Mouse (Mus musculus): ENCODE results near the gene Ttc28. TPM values are rescaled to one million over a fixed set of nuclear protein-coding genes. Genes with fewer than 3 reads are reported as not detected.

Gene Ttc28
- polyA plus RNA-seq, 1 experiment from 2014 or later, result 5.7 TPM

DNA sequence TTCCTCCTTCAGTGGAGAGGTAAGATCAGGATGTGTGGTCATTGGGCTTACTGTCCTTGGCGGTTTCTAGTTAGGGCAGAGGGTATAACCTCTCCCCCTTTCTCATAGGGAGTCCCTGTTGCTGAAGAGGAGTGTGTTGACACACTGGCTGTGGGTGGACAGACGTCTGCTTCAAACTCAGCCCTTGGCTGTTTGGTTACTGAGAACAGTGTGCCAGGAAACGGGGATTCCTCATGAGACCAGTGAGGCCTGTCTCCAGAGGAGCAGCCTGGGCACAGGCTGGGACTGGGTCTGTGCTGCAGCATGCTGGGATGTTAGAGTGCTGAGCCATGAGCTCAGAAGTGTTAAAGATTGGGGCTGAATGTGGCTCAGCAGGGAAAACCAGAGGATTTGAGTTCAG lies 350.1 kb downstream of the Ttc28 start:
- no peak for DNase-seq (ENCODE audit: low spot score)
- 0 out of 2 replicates have a peak, but pooled peaks cover 2% of the 10 kb centered on the region for H3K36me3 ChIP-seq (ENCODE audit: control insufficient read depth, insufficient read depth, low read length)
- 62% methylated on average over 3 of the region's 3 CpGs for WGBS
- H3K9ac ChIP-seq (ENCODE audit: low read depth, low read length), result no peak overlapping the region
- H3K4me3 ChIP-seq (ENCODE audit: low read depth, low read length), result no peak overlapping the region
- no peak overlapping the region for H3K27ac ChIP-seq (ENCODE audit: low read depth, low read length)
- no peaks in the 10 kb centered on the region for H3K9me3 ChIP-seq (ENCODE audit: control insufficient read depth, low read length)
- H3K4me2 ChIP-seq, result no peak overlapping the region
- no peak for ATAC-seq (replicated peaks; ENCODE audit: low FRiP score)
- H3K27me3 ChIP-seq (replicated peaks; ENCODE audit: control insufficient read depth, insufficient read depth, low read length), result no peaks in the 10 kb centered on the region
- peaks cover 12% of the 10 kb centered on the region for H3K4me1 ChIP-seq (replicated peaks; ENCODE audit: control insufficient read depth, insufficient read depth, low read length)

DNA sequence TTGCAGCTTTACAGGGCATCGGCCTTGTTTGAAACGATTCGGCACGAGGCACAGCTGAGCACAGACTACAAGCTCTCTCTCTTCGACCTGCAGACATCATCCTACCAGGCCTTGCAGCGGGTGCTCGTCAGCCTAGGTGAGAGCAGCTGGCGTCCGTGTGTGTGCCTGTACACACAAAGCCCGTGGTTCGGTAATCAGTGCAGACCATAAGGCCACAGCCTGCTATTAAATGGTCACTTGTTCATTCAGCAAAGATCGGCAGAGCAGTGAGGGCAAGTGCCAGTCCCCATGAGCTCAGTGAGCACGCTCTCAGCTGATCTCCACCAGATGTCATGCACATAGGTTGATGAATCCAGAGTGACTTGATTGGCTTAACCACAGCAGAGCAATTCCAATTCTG lies 351.4 kb downstream of the Ttc28 start:
- H3K4me1 ChIP-seq (replicated peaks; ENCODE audit: control insufficient read depth, insufficient read depth, low read length), result peaks cover 12% of the 10 kb centered on the region
- DNase-seq (ENCODE audit: low spot score) (no peak), ATAC-seq (replicated peaks; ENCODE audit: low FRiP score) (no peak)
- no peaks in the 10 kb centered on the region for H3K36me3 ChIP-seq (ENCODE audit: control insufficient read depth, insufficient read depth, low read length)
- H3K4me2 ChIP-seq, result no peak overlapping the region
- no peaks in the 10 kb centered on the region for H3K9me3 ChIP-seq (ENCODE audit: control insufficient read depth, low read length)
- H3K4me3 ChIP-seq (ENCODE audit: low read depth, low read length), result no peak overlapping the region
- 79% methylated on average over 13 of the region's 13 CpGs for WGBS
- H3K27me3 ChIP-seq (replicated peaks; ENCODE audit: control insufficient read depth, insufficient read depth, low read length), result no peaks in the 10 kb centered on the region
- no peak overlapping the region for H3K27ac ChIP-seq (ENCODE audit: low read depth, low read length)
- H3K9ac ChIP-seq (ENCODE audit: low read depth, low read length), result no peak overlapping the region

DNA sequence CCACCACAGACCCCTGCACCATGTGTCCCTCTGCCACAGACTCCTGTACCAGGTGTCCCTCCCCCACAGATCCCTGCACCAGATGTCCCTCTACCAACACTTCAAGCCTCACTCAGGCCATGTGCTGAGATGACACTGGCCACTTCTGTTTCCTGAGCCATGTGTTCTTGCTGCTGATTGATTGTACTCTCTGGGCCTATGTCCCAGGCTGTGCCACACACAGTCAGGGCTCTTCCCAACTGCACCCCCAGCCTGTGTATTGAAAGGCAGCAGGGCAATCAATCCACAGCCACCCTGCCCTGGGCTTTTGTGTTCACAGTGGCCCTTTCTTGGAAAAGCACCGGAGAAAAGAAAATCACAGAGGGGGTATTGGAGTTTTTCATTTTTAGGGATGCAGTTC lies 352.2 kb downstream of the Ttc28 start:
- Histone ChIP-seq H3K9me3 (ENCODE audit: control insufficient read depth, low read length) (no peaks in the 10 kb centered on the region), H3K36me3 (ENCODE audit: control insufficient read depth, insufficient read depth, low read length) (no peaks in the 10 kb centered on the region), H3K4me3 (ENCODE audit: low read depth, low read length) (no peak overlapping the region), H3K4me1 (replicated peaks; ENCODE audit: control insufficient read depth, insufficient read depth, low read length) (peaks cover 12% of the 10 kb centered on the region), H3K27ac (ENCODE audit: low read depth, low read length) (no peak overlapping the region), H3K9ac (ENCODE audit: low read depth, low read length) (no peak overlapping the region), H3K4me2 (no peak overlapping the region), H3K27me3 (replicated peaks; ENCODE audit: control insufficient read depth, insufficient read depth, low read length) (no peaks in the 10 kb centered on the region)
- DNase-seq (ENCODE audit: low spot score) (no peak), ATAC-seq (replicated peaks; ENCODE audit: low FRiP score) (no peak)
- 91% methylated on average over 1 of the region's 1 CpGs for WGBS

DNA sequence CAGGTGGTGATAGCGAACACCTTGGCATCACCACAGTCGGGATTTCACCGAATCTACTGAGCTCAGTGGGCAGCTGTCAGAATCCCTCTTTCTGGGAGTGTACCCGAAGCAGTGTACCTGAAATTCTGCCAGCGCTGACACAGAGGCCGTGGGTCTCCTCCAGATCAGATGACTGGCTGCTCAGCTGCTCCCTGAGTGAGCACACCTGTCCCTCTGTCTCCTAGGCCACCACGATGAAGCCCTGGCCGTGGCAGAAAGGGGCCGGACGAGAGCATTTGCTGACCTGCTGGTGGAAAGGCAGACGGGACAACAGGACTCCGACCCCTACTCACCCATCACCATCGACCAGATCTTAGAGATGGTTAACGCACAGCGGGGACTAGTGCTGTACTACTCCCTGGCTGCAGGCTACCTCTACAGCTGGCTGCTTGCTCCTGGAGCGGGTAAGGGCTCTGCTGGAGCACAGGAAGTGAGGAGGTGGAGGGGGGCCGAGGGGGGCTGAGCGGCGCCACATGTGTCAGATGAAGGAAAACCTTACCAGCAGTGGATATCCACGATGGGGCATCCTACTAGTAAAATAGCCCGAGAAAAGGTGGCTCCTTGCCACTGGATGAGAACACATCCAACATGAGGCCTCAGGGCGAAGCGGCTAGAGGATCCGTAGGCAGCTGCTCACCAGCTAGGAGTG lies 353.6 kb downstream of the Ttc28 start:
- no peak overlapping the region for H3K4me2 ChIP-seq
- H3K9ac ChIP-seq (ENCODE audit: low read depth, low read length), result no peak overlapping the region
- no peak for DNase-seq (ENCODE audit: low spot score)
- no peak overlapping the region for H3K4me3 ChIP-seq (ENCODE audit: low read depth, low read length)
- no peaks in the 10 kb centered on the region for H3K9me3 ChIP-seq (ENCODE audit: control insufficient read depth, low read length)
- H3K27me3 ChIP-seq (replicated peaks; ENCODE audit: control insufficient read depth, insufficient read depth, low read length), result no peaks in the 10 kb centered on the region
- ATAC-seq (replicated peaks; ENCODE audit: low FRiP score), result no peak
- WGBS, result 66% methylated on average over 24 of the region's 24 CpGs
- H3K36me3 ChIP-seq (ENCODE audit: control insufficient read depth, insufficient read depth, low read length), result no peaks in the 10 kb centered on the region
- no peak overlapping the region for H3K27ac ChIP-seq (ENCODE audit: low read depth, low read length)
- peaks cover 8% of the 10 kb centered on the region for H3K4me1 ChIP-seq (replicated peaks; ENCODE audit: control insufficient read depth, insufficient read depth, low read length)

DNA sequence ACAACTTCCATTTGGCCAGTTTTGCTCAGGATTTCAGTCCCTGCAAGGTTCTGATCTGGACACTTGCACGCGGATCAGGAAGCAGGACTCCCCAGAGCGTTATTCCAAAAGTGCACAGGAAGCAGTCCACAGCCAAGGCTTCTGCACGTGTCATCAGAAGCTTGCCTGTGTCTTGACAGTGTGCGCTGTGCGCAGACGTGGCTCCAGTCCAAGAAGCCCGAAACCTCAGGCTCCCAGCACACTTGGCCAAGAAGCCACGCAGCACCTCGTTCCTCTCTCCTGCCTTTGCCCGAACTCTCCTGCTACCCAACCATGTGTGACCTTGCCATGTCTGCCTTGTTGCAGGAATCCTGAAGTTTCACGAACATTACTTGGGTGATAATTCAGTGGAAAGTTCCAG lies 355.5 kb downstream of the Ttc28 start:
- 87% methylated on average over 12 of the region's 12 CpGs for WGBS
- no peak for DNase-seq (ENCODE audit: low spot score)

DNA sequence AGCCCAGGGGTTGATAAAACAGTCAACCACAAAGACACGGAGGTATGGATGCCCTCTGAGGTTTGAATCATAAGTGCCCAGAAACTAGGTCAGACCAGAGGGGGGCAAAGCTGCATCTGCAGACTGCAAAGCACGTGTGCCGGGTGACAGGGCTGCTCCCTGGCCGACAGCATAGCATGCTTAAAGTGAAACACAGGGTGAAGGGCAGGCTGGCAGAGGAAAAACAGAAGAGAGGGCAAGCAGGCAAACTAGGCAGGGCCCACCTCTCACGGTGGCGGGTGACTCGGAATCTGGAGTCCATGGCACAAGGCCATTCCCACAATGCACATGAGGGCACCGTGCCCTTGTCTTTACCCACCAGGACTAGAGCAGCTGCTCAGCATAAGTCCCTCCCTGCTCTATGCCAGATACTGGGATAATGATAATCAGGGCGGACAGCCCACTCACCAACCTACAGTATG lies 357.6 kb downstream of the Ttc28 start:
- DNase-seq (ENCODE audit: low spot score) (no peak), ATAC-seq (replicated peaks; ENCODE audit: low FRiP score) (no peak)
- H3K4me1 ChIP-seq (replicated peaks; ENCODE audit: control insufficient read depth, insufficient read depth, low read length), result no peaks in the 10 kb centered on the region; the same call in 1 of the 2 replicates
- H3K36me3 ChIP-seq (ENCODE audit: control insufficient read depth, insufficient read depth, low read length), result no peaks in the 10 kb centered on the region
- H3K27me3 ChIP-seq (replicated peaks; ENCODE audit: control insufficient read depth, insufficient read depth, low read length), result no peaks in the 10 kb centered on the region
- no peak overlapping the region for H3K4me2 ChIP-seq
- H3K27ac ChIP-seq (ENCODE audit: low read depth, low read length), result no peak overlapping the region
- H3K9ac ChIP-seq (ENCODE audit: low read depth, low read length), result no peak overlapping the region
- no peak overlapping the region for H3K4me3 ChIP-seq (ENCODE audit: low read depth, low read length)
- WGBS, result 82% methylated on average over 9 of the region's 9 CpGs
- no peaks in the 10 kb centered on the region for H3K9me3 ChIP-seq (ENCODE audit: control insufficient read depth, low read length)

More for the DNA sequence above, 355.5 kb downstream of the Ttc28 start:
- H3K9me3 ChIP-seq (ENCODE audit: control insufficient read depth, low read length), result no peaks in the 10 kb centered on the region
- ATAC-seq (replicated peaks; ENCODE audit: low FRiP score), result no peak
- no peaks in the 10 kb centered on the region; the same call in 1 of the 2 replicates for H3K4me1 ChIP-seq (replicated peaks; ENCODE audit: control insufficient read depth, insufficient read depth, low read length)
- H3K4me3 ChIP-seq (ENCODE audit: low read depth, low read length), result no peak overlapping the region
- no peaks in the 10 kb centered on the region for H3K27me3 ChIP-seq (replicated peaks; ENCODE audit: control insufficient read depth, insufficient read depth, low read length)
- H3K9ac ChIP-seq (ENCODE audit: low read depth, low read length), result no peak overlapping the region
- H3K27ac ChIP-seq (ENCODE audit: low read depth, low read length), result no peak overlapping the region
- H3K36me3 ChIP-seq (ENCODE audit: control insufficient read depth, insufficient read depth, low read length), result no peaks in the 10 kb centered on the region
- no peak overlapping the region for H3K4me2 ChIP-seq

DNA sequence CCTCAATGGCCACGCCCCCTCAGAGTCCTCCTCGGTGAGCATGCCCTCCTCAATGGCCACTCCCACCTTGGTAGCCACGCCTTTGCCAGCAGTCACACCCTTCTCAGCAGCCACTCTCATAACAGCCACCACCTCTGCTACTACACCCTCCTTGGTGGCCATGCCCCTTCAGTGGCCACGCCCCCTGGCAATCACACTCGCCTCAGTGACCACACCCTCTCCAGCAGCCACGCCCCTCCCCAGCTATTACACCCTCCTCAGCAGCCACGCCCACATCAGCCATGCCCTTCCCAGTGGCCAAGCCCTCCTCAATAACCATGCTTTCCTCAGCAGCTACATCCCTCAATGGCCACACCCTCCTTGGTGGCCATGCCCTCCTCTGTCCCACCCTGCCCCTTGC lies 359.6 kb downstream of the Ttc28 start:
- 32% methylated on average over 7 of the region's 7 CpGs for WGBS
- H3K9me3 ChIP-seq (ENCODE audit: control insufficient read depth, low read length), result no peaks in the 10 kb centered on the region
- no peak overlapping the region for H3K27ac ChIP-seq (ENCODE audit: low read depth, low read length)
- ATAC-seq (replicated peaks; ENCODE audit: low FRiP score) (peak; percentile 86), DNase-seq (ENCODE audit: low spot score) (peak; percentile 58)
- peaks cover under 1% of the 10 kb centered on the region; the same call in 1 of the 2 replicates for H3K4me1 ChIP-seq (replicated peaks; ENCODE audit: control insufficient read depth, insufficient read depth, low read length)
- no peaks in the 10 kb centered on the region for H3K36me3 ChIP-seq (ENCODE audit: control insufficient read depth, insufficient read depth, low read length)
- no peaks in the 10 kb centered on the region for H3K27me3 ChIP-seq (replicated peaks; ENCODE audit: control insufficient read depth, insufficient read depth, low read length)
- no peak overlapping the region for H3K9ac ChIP-seq (ENCODE audit: low read depth, low read length)
- H3K4me2 ChIP-seq, result no peak overlapping the region
- no peak overlapping the region for H3K4me3 ChIP-seq (ENCODE audit: low read depth, low read length)

DNA sequence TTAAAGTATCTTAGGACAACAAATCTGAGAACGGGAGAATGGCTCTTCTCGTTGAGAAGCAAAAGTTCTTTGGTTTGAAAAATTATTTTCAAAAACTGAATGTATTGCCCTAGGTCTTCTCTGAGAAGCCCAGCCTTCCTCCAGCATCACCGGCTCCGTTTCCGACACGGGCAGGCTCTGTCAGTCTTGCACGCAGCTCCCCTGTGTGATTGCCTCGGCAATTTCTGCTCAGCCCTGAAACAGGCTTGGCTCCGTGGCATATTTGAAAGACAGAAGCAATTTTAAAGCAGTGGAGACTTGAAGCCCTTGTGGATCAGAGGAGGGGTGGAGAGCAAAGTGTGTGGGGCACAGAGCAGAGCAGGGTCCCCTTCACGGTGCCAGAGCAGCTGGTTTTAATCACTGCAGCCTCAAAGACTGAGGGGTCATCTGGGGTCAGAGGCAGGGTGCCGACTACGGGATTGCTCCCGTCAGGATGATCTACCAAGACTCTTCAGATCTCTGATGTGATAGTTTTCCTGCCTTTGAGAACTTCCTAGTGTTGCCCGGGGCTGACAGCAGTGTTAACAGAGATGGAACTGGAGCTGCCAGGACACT lies 363.9 kb downstream of the Ttc28 start:
- no peak overlapping the region for H3K27ac ChIP-seq (ENCODE audit: low read depth, low read length)
- no peaks in the 10 kb centered on the region for H3K9me3 ChIP-seq (ENCODE audit: control insufficient read depth, low read length)
- H3K4me2 ChIP-seq, result no peak overlapping the region
- H3K27me3 ChIP-seq (replicated peaks; ENCODE audit: control insufficient read depth, insufficient read depth, low read length), result no peaks in the 10 kb centered on the region
- 48% methylated on average over 14 of the region's 14 CpGs for WGBS
- peaks cover 9% of the 10 kb centered on the region for H3K4me1 ChIP-seq (replicated peaks; ENCODE audit: control insufficient read depth, insufficient read depth, low read length)
- no peaks in the 10 kb centered on the region for H3K36me3 ChIP-seq (ENCODE audit: control insufficient read depth, insufficient read depth, low read length)
- DNase-seq (ENCODE audit: low spot score) (no peak), ATAC-seq (replicated peaks; ENCODE audit: low FRiP score) (no peak)
- H3K9ac ChIP-seq (ENCODE audit: low read depth, low read length), result no peak overlapping the region
- H3K4me3 ChIP-seq (ENCODE audit: low read depth, low read length), result no peak overlapping the region

DNA sequence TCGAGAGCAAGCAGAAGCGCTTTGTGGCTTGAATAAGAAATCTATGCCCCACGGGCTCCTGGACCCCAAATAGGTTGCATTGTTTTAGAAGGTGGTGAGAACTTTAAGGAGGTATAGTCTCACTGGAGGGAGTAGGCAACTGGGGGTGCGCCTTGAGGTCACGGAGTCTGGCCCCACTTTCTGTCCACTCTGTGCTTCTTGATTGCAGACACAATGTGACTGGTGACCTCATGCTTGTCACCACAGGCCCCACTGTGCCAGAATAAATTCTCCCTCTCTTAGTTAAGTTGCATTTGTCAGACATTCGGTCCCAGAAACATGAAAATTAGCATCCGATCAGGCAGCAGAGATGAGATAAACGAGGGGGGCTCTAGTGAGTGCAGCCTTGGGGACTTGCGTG lies 364.5 kb downstream of the Ttc28 start:
- Histone ChIP-seq H3K9ac (ENCODE audit: low read depth, low read length) (no peak overlapping the region), H3K36me3 (ENCODE audit: control insufficient read depth, insufficient read depth, low read length) (no peaks in the 10 kb centered on the region), H3K27ac (ENCODE audit: low read depth, low read length) (no peak overlapping the region), H3K27me3 (replicated peaks; ENCODE audit: control insufficient read depth, insufficient read depth, low read length) (no peaks in the 10 kb centered on the region), H3K9me3 (ENCODE audit: control insufficient read depth, low read length) (no peaks in the 10 kb centered on the region), H3K4me3 (ENCODE audit: low read depth, low read length) (no peak overlapping the region), H3K4me1 (replicated peaks; ENCODE audit: control insufficient read depth, insufficient read depth, low read length) (peaks cover 9% of the 10 kb centered on the region), H3K4me2 (no peak overlapping the region)
- WGBS, result 62% methylated on average over 9 of the region's 9 CpGs
- no peak for DNase-seq (ENCODE audit: low spot score)
- ATAC-seq (replicated peaks; ENCODE audit: low FRiP score), result no peak

Measured in liver, embryonic 11.5 days (tissue).